Mouse (Mus musculus): ENCODE measurements at regions not wholly inside any gene's neighbourhood (a gene's known extent, or its start where the extent isn't known, plus 50 kb on each side); places are given as distances from the start of the nearest gene placed in this dataset.

DNA sequence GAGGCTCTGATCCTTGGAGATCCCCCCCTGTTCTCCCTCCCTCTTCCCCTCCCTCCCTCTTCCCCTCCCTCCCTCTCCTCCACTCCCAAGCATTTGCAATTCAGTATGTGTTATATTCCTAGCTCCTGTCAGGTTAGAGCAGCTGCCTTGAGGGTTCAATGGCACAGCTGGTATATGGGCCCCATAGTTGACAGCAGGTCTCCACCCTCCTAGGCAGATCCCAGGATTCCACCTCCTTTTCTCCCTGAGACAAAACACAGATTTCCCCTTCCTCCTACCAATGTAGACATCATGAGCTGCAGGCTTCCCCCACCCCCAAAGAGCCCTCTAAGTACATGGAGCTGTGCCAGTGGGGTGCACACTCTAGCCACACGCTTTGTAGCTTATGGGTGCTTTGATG, 137.8 kb downstream of the Unc5cl start:
- no peak for DNase-seq (ENCODE audit: low read depth)

DNA sequence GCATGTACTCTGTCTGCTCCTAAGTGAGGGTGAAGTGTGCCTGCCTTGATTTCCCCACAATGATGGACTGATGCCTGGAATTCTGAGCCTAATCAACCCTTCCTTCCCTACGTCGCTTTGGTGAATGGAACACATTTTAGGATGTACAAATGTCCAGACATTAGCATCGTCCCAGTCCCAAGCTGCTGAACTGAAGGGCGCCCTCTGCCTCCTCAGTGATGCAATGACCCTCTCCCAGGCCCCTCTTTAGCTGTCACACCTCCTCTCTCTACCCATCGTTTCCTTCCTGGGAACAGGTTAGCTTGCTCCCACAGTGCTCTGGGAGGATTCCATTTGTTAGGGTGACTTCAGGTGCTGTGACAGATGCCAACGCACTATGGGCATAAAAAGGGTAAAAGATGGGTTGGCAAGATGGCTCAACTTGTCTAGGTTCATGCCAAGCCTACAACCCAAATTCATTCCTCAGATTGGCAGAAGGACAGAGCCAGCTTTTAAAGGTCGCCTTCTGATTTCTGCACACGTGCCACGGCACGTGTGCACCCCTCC, 140.8 kb downstream of the Unc5cl start:
- DNase-seq (ENCODE audit: low read depth), result no peak

DNA sequence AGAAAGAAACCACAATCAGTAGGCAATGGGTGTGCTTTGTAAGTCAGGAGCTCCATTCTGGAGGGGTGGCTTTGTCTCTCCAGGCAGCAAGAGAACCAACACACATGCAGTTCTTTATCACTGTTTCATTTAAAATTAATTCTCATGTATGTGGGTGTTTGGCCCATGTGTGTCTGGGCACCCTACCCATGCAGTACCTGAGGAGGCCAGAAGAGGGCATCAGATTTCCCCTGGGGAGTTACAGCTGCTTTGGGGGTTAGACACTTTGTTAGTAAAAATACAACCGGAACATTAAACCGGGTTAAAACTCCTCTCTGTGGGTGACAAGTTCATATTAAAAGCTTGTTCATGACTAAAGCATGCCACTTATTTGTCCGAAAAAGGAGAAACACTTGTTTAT, 141.7 kb downstream of the Unc5cl start:
- DNase-seq (ENCODE audit: low read depth), result no peak

DNA sequence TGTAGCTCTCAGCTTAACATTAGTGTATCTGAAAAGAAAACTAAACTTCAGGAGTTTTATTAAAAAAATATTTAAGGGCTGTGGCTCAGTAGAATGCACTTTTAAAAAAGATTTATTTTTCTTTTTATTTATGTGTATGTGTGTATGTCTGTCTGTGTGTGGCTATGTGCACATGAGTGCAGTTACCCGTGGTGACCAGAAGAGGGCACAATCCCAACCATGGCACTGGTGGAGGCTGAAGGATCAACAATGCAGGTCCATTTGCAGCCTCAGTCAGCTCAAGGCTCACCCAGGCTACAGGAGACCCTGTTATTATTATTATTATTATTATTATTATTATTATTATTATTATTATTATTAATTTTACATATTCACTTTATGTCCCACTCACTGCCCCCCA, 142.6 kb downstream of the Unc5cl start:
- no peak for DNase-seq (ENCODE audit: low read depth)

DNA sequence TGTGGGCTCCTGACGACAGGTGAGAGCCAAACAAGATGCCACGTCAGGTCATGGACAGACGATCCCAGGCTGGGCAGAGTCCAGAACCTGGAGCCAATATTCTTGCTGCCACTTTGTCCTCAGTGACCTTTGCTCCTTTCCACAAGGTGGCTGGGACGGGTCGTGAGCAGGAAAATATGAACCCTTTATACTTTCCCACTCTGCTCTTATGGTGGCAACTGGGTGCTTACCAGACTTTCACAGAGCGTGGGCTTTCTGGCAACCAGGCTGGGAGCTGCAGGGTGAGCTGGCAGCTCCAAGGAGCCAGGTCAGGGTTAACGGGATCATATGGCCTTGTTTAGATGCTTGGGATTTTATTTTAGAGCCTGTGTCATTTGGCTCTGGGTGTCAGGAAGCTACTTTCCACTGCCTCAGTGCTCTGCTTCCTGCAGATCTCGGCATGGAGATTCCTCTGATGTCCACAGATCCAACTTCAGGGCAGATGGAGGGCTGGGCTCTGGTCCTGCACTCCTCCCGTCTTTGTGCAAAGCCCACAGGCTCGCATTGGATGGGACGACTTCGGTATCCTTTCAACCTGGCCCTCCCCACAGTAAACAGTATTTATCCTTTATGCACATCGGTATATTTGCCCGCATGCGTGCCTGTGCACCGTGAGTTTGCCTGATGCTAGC, 143.9 kb downstream of the Unc5cl start:
- no peak for DNase-seq (ENCODE audit: low read depth)

DNA sequence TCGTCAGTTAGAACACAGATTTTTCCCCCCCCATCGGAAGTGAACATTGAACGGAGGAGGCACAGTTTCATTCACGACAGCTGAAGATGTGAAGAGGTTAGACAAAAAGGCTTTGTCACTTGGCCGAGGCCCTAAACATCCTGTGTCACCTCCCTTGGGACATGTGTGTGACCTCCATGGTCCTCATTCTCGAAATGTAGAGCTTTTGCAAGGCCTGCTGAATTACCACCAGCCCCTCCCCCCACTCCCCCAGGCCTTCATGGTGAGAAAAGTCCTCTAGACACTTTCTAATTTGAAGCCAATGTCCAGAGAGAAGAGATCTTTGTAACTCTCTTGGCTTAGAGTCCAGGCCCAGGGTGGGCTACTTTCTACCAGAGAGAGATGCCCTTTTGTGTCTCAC, 145.5 kb downstream of the Unc5cl start:
- no peak for DNase-seq (ENCODE audit: low read depth)

DNA sequence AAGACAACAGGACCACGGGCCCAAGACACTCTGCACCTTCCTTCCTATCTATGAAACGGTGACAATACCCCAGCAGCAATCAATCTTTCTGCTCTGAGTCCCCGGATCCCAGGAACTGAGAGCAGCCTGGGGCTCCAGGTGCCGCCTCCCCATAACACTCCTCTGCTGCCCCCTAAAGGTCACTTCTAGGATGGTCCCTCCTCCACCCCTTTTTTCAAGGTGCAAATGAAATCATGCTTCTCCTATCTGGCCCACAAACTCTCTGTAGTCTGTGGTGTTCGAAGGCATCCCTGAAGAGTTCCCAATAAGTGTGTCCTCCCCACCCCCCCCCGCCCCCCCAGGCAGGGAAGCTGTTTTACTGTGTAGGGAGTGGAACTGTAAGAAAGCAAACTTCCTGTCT, 147.9 kb downstream of the Unc5cl start:
- DNase-seq (ENCODE audit: low read depth), result peak; percentile 39

DNA sequence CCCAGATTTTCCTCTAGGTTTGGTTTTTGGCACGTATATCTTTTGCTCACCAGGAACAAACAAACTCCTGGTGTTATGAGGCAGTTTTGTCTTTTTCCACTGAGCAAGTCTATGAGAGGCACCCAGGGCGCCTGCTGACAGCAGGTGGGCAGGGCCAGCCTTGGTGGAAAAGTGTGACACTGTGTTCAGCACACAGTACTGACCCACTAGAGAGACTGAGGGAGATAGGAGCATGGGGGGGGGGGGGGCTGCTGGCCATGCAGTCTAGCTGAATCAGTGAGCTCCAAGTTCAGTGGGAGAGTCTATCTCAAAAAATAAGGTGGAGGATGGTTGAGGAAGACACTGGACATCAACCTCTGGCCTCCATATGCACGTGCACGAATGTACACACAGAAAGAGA, 152.1 kb downstream of the Unc5cl start:
- DNase-seq (ENCODE audit: low read depth), result no peak

DNA sequence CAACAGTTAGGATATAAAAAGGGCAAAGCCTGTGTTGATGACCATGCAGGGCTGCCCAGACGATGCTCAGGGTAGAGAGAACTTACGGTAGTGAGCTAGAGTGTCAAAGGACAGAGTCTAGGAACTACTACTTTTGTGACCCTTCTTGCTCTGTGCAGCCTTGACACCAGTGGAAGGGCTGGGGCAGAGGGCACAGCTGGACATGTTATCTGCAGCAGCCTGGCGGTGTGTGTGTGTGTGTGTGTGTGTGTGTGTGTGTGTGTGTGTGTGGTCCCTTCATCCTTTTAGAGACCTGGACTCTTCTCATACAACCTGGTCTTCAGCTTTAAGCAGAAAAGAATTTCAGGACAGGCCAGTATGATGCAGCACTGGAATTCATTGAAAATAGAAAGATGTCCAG, 153.6 kb downstream of the Unc5cl start:
- DNase-seq (ENCODE audit: low read depth), result no peak

DNA sequence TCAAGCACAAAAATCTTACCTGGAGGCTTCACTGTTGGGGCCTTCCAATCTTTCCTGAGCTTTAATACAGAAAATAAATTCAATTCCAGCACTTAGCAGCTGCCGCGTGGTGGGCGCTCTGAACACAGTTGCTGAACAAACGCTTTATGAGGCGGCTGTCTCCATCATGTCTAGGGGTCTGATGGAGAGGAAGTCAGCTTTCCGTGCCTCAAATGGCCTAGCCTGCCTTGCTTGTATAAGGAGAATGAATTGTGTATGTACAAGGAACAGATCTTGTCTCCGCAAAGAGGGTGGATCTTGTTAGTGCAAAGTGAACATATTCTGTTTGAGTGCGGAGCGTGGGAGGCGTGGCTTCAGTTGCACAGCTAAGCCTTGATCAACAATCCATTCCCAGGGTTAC, 155.4 kb downstream of the Unc5cl start:
- DNase-seq (ENCODE audit: low read depth), result no peak

DNA sequence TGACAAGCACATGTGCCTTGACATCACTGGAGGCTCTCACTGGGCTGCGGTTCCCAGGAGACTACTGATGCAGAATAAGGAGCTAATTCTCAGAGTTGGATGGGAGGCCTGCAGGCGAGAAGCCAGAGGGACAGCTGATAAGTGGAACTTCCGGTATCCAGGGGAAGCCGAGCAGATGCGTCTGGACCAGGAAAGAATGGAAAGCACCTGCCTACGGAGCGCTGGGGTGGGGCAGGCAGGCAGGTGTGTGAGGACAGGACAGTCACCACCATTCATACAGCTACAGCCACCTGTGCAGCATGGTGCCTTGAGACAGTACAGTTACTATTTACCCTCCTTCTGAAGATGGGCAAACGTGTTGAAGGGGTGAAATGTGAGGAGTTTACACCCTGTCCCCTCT, 156.1 kb downstream of the Unc5cl start:
- no peak for DNase-seq (ENCODE audit: low read depth)

DNA sequence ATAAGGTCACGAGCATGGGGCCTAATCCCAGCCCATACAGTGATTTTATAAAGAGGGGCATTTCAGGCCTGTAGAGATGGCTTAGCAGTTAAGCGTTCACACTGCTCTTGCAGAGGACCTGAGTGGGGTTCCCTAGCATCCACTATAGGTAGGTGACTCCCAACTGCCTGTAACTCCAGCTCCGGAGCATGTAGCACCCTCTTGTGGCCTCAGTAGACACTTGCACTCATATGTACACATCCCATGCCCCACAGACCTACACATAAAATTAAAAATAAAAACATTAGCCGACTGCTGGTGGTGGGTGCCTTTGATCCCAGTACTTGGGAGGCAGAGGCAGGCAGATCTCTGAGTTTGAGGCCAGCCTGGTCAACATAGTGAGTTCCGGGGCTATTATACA, 158.8 kb downstream of the Unc5cl start:
- DNase-seq (ENCODE audit: low read depth), result no peak

DNA sequence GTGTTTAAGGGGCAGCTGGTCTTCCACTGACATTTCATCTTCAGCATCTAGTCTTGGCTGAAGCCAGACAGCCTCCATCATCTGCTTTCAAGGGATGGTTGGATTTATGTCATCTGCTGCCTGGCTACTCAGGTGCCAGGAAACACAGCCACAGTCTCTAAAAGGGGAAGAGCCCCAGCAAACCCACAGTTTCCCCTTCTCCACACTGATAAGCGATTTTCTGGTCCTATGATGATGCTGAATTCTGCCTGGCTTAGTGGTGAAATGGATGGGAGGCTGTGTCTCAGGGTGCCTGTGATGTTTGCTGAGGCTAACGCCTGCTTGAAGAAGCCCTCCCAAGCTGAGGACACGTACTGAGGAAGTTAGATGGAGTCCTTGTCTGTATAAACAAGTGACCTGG, 160.5 kb downstream of the Unc5cl start:
- no peak for DNase-seq (ENCODE audit: low read depth)

DNA sequence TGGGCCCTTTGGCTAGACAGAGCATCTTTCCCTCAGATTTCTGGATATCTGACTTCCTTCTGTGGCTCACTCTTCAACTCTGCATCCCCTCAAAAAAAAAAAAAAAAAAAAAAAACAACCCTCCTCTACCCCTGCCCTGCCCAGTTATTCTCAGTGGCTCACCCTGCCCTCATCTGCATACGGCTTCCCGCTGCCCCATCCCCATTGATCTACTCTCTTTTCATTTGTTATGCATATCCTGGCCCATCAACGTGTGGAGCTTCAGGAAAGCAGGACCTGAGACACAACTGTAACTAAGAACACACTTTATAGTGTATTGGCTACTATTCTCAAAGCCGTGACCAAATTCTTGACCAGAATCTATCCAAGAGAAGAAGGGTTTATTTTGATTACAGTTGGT, 161.5 kb downstream of the Unc5cl start:
- DNase-seq (ENCODE audit: low read depth), result no peak

DNA sequence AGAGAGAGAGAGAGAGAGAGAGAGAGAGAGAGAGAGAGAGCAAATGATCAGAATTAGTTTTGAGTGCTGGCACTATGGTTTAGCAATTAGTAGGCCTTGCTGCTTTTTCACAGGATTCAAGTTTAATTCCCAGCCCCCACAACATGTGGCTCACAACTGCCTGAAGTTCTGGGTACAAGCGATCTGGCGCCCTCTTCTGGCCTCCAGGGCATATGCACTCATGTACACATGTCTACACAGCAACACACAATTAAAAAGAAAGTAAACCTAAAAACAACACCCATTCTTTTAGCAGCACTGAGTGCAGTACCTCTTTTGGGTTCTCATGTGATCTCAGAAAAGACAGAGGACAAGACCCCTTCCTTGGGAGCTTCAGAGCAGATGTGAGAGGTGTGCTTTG, 166.2 kb downstream of the Unc5cl start:
- DNase-seq (ENCODE audit: low read depth), result no peak

DNA sequence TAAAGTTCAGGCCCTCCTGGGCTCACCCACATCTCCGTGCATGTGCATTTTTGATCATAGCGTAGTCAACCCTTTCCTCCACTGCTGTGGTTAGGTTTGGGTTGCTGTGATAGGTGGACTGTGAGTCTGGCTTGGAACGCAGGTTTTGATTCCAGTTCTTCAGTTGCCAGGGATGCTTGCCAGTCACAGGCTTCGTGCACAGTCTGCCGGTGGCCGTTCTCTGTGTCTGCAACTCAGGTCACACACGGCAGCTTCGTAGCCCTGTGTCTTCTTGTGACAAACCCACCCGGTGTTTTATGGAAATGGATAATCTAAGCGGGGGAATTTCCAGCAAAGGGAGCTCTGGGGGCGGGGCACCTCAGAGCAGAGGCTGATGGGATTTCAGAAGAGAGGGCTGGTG, 167.0 kb downstream of the Unc5cl start:
- DNase-seq (ENCODE audit: low read depth), result no peak

DNA sequence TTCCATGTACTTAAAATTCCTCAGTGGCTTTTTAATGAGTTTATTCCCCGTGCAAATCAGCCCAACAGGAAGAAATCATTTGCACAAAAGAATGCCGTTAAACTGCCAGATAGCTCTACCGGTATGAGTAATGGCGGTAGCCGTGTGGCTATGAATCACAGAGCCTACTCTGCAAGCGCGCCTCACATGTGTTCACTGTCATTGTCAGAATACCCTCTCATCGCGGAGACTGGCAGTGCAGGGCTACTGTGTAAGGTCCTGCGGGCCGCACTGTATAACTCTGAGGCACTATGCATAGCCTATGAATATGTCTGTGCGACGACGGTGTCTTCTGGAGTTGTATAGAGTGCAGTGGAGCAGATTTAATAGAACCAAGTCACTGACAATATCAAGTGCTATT, 170.2 kb downstream of the Unc5cl start:
- no peak for DNase-seq (ENCODE audit: low read depth)

DNA sequence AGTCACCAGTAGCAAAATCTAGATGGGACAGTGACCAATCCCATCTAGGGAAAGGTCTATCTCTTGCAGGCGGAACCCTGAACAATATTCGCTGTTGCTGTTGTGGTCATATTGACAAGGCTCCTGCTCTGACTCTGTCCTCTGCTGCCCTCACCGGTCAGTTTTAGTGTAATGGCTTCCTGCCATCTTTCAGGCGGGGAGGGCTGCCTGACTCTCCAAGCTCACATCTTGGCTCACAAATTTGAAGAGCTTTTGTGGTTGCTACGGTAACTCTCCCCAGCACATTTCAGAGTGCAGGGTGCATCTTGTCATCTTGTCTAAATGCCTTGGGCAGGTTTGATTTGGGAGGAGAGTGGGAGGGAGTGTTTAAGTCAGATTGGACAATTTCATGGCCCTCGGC, 171.3 kb downstream of the Unc5cl start:
- DNase-seq (ENCODE audit: low read depth), result no peak

DNA sequence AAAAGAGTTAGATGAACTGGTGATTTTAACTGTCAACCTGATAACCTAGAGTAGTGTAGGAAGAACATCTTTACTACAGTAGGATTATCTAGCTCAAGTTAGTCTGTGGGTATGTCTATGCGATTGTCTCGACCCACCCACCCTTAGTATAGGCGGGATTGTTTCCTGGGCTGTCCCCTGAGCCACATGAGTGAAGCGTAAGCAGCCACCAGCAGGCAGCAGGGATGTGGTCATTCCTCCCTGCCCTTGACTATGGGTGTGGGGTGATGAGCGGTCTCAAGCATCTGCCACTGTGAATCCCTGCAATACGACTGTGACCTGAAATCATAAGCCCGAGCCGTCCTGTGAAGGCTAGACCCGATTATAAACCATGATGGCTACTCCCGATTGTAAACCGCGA, 184.9 kb downstream of the Unc5cl start:
- no peak for DNase-seq (ENCODE audit: low read depth)

DNA sequence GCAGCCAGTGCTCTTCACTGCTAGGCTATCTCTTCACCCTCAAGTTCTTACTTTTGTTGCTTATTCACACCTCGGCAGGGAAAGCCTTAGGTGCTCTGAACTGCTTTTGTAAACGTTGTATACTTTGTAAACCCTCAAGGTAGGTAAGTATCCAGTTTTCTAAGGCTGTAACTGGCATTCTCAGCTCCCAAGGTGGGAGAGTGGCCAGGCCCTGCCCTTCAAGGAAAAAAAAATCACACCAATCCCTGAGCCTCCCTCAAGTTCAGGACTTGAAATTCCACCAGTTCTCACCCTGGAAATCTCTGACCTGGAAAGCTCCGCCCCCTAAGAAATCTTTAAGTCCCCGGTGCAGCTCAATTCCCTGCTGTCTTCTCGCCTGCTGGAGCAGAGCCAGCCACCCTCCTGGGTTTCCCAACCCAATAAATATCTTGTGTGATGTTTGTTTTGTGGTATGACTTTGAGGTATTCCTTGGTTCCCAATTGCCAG, 188.9 kb downstream of the Unc5cl start:
- no peak for DNase-seq (ENCODE audit: low read depth)

DNA sequence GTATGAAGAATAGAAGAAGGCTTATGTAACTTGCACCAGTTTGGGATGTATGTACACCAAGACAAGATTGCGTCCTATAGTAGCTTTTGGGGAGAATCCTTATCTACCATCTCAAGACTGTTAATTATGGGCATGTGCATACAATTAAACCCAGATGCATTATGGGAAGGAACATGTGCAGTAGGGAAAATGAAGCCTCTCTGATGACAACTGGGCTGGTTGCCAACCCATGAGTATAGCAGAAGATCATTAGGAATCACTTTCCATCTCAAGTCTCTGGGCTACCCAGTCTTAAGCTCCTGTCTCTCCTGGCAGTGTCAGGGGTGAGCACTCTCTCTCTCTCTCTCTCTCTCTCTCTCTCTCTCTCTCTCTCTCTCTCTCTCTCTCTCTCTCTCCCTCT, 190.4 kb downstream of the Unc5cl start:
- DNase-seq (ENCODE audit: low read depth), result no peak

DNA sequence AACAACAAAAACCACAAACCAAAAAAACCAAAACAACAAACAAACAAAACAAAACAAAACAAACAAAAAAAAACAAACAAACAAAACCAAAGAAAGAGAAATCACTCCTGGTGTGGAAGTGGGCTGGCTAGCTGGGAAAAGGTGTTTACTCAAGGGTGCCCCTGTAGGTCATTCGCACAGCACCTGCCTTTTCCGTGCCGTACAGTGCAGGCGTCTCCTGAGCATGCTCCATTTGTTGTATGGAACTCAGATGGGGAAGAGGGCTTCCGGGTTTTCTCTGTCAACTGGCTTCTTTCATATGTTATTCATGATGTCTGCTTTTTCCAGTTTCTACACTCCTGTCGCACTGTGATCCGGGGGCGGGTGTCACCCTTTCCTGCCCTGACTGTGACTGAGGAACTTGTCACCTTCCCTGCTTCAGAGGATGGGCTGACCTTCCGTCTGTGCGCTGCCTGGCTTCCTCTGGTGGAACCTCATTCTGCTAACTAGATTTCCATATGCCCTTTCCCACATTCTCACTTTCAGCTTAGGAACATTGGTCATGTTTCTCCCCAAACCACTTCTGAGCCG, 192.0 kb downstream of the Unc5cl start:
- DNase-seq (ENCODE audit: low read depth), result no peak

DNA sequence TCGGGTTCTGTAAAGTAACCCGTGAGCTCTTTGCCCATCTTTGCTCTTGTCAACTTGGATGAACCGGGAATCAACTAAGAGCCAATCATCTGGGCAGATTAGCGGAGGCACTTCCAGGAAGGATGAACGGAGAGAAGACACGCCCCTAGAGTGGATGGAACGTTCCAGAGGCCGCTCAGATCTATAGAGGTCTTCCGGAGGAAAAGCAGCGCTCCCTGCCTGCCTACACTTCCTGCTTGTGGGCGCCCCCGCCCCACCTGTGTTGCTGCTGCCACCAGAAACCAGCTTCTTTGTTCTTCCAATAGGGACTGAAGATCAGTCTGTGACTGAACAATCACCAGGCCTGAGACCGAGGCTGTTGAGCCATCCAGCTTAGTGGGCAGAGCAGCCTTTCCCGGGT, 192.7 kb downstream of the Unc5cl start:
- DNase-seq (ENCODE audit: low read depth), result no peak

DNA sequence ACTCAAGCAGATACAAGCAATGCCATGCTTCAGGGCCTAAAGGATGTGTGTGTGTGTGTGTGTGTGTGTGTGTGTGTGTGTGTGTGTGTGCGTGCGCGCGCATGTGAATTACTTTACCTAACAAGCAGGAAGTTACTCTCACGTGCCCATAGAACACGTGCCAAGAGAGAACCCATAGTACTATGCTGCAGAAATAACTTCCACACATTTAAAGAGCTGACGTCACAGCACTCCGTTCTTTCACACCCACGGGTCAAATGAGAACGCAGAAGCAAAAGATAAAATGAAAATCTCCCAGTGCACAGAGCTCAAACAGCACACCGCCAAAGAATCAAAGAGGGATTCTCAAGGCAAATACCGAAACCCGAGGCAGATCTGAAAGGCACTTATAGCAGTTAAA, 195.9 kb downstream of the Unc5cl start:
- DNase-seq (ENCODE audit: low read depth), result no peak

Data from c-Kit-positive CD71-negative TER-119-negative erythroid progenitor cells, embryonic 14.5 days (primary cell).